Mouse (Mus musculus) G1E (cell line): ENCODE data around the gene Sorbs2.

ENCODE experiments used
- CTCF ChIP-seq: IDR thresholded peaks from 2 replicates; pipeline ENCODE4 v1.5.1; 2012; ENCODE audit warnings: low read depth, low read length, inconsistent platforms, mixed read lengths
- GATA1 ChIP-seq: IDR thresholded peaks from 2 replicates; pipeline ENCODE4 v1.6.1; 2012; ENCODE audit warnings: borderline replicate concordance, low read length, inconsistent platforms, mixed read lengths
- GATA2 ChIP-seq: IDR thresholded peaks from 2 replicates; pipeline ENCODE4 v1.6.1; 2012; ENCODE audit warnings: low read depth, low read length, inconsistent platforms, borderline replicate concordance
- POLR2AphosphoS5 ChIP-seq: IDR thresholded peaks from 2 replicates; pipeline ENCODE4 v1.6.1; 2012; ENCODE audit warnings: low read depth, low read length, inconsistent platforms; ENCODE audit not compliant: insufficient replicate concordance
- TAL1 ChIP-seq: conservative IDR thresholded peaks from 2 replicates; pipeline ENCODE4 v1.6.1; 2012; ENCODE audit warnings: low read depth, low read length, inconsistent platforms, mixed read lengths

- no peak for TF ChIP-seq CTCF
- no peak for TF ChIP-seq GATA1
- no peak for TF ChIP-seq TAL1
- TF ChIP-seq POLR2AphosphoS5, result no peak
- no peak for TF ChIP-seq GATA2
Measured at GRCm38 (mm10) chr8:45486281-45486680, 21.3 kb upstream of the Sorbs2 start.
